16 mouse cellular contexts compared by ENCODE assay signal in genomic region chr1:54520062-54520577, GRCm38 (mm10).
"Had no signal": no experiment of that assay in that cellular context is flagged by ENCODE, and none has a peak within 500 bp of the region (broad histone marks: within the 10 kb centered on the region; RNA-seq: fewer than 3 reads in every experiment).

No protein-coding gene starts in this region.

- DNase-seq: gastrocnemius, adult 2 months; gastrocnemius, postnatal 10 days; gastrocnemius, postnatal 25 days; heart, adult 18-20 months; heart, postnatal 10 days; heart, postnatal 36 days; kidney, adult 11 months; kidney, adult 2 months; kidney, adult 9 months; kidney, postnatal 14 days; kidney, postnatal 36 days; layer of hippocampus, adult 9-11 months; liver; liver, embryonic 13.5 days had no signal

- ATAC-seq: hindbrain, postnatal 0 days; intestine, embryonic 16.5 days had no signal
